Mouse (Mus musculus): ENCODE results near the gene Efna5.

Gene Efna5

DNA sequence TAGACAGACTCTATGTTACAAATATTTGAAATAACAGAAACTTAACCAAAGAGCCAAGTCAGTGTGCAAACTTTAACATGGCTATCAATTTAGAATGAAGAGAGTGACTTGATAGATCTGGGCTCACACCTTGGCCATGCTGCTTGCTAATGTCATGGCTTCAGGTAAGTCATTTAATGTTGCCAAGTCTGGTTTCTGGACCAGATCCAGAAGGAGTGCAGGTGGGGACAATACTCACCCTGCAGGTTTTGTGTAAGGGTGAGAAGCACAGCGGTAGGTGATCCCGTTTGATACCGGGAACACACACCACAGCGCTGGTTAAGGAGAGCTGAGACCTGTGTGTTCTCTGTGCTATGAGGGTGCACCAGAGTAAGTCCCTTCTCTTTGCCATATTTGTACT lies 135.8 kb downstream of the Efna5 start:
- DNase-seq: no peak

- DNase-seq: no peak
These were observed 136.9 kb downstream of the Efna5 start for GRCm38 (mm10) chr17:62744239-62744638.

- DNase-seq: no peak
These were observed 139.4 kb downstream of the Efna5 start for GRCm38 (mm10) chr17:62741702-62742101.

GRCm38 (mm10) chr17:62741020-62741419 lies 140.1 kb downstream of the Efna5 start:
- DNase-seq: no peak

DNA sequence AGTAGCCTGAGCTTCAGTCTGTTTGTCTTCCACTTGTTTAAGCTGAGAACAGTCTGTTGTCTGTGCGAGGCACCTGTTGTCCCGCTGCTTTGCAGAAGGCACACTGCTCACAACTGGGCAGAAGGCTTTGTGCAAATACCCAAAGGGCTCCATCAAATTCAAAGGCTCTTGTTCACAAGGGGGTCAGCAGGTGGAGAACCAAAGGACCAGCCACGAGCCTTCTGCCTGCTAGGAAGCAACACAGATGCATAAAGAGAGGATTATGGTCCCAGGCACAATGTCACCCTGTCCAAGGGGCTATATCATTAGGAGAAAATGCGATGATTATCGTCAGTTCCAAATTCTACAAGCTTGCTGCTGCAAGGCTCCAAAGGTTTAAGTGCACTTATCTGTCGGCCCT lies 141.1 kb downstream of the Efna5 start:
- DNase-seq: no peak

- DNase-seq: no peak
These were observed 143.7 kb downstream of the Efna5 start for GRCm38 (mm10) chr17:62737404-62737803.

GRCm38 (mm10) chr17:62735943-62736342 lies 145.2 kb downstream of the Efna5 start:
- no peak for DNase-seq

DNA sequence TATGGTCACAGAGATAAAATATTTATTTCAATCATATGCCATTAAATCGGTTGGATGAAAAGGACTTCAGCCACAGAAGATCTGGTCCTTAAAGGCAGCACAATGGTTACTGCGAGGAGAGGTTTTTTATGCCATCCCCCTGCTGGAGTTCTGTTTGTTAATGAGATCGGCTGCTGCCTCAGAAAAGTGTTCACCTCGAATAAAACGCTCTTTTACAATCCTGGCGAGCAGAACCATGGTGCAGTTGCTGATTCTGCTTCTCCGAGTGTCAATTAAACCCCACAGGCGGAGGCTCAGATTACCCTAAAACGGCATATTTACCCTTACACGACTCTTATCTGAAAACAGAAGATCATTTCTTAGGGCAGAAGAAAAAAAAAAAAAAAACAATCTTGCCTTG lies 146.2 kb downstream of the Efna5 start:
- no peak for DNase-seq

DNA sequence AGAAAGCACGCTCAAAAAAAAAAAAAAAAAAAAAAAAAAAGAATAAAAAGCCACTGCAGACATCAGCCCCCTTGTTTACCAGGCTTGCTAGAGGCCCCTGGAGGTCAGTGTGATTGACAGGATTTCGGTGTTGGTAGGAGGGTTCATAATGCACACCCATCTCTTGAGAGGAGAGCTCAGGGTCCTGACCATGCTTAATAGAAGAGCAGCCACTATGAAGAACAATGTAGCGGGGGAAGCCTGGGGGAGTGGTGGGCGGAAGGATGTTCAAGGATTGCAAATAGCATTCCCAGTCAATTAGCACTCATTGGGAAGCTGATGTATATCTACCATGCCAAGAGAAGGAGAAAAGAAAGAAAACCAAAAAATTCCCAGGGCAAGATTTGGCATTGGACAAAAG lies 147.1 kb downstream of the Efna5 start:
- no peak for DNase-seq

DNA sequence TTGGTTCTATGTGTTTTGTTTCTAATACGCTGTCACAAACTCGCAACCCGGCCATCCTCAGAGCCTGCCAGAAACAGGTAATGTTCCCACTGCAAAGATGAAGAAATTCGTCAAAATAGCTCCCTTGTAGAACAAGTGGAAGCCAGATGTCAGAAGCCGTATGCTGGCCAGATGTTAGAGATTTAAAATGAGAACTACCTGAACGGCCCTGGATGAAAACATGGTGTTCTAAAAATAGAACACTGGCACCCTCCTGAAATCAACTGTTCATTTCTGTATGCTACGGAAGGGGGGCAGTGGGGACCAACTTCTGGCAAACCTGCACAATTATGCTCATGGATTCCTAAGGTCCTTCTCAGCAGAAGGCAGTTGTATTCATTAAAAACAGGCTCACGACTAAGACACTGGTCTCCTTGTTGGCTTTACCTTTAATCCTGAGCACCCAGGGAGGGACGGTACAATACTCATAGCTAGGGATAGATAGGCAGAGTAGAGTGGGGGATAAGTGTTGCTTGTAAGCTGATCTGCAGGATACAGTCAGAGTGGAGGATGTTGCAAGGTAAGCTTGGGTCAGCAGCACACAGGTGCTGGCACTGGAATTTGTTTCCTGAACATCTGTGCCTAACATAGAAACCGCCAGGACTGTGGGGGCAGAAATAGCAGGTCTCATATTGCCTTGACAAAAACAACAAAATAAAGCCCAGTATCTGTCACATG lies 151.2 kb downstream of the Efna5 start:
- no peak for DNase-seq

- DNase-seq: no peak
These were observed 152.8 kb downstream of the Efna5 start for GRCm38 (mm10) chr17:62728142-62728917.

GRCm38 (mm10) chr17:62726102-62726501 lies 155.0 kb downstream of the Efna5 start:
- no peak for DNase-seq

- DNase-seq: no peak
These were observed 158.2 kb downstream of the Efna5 start for GRCm38 (mm10) chr17:62722962-62723361.

DNA sequence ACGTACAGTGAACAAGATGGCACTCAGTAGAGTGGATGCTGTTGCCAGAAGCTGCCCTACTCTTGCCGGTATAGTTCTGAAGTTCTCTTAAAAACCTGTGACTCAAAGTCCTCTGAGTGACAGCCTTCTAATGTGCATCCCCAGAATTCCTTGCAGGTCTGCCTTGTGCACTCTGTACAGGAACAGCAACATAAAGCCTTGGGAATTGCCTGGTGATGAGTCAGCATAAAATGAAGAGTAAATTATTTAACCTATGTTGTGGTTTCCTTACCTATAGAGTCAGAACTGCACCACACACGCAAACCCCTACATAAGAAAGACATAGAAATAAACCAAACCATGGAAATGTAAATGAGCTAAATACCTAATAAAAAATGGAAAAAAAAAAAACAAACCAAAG lies 159.5 kb downstream of the Efna5 start:
- no peak for DNase-seq

GRCm38 (mm10) chr17:62720740-62721450 lies 160.2 kb downstream of the Efna5 start:
- no peak for DNase-seq

- no peak for DNase-seq
These were observed 163.5 kb downstream of the Efna5 start for GRCm38 (mm10) chr17:62717426-62718131.

- DNase-seq: no peak
These were observed 167.7 kb downstream of the Efna5 start for GRCm38 (mm10) chr17:62713455-62713854.

DNA sequence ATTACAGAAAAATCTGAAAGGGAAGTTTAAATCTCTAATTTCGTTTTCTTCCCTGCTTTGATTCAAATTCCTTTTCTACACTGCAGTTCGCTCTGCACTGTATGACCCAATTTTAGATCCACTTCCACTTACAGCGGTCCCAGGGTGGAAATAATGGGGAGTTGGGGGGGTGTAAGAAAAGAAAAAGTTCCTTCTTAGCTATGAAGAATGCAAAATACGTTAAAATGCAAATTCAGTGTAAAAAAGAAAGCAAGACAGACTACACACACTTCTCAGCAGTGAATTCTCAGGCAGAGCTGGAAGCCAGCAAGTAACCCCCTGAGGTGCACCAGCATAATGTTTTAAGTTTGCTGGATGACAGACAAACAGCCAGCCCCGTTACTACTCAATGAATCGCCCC lies 174.7 kb downstream of the Efna5 start:
- DNase-seq: no peak

DNA sequence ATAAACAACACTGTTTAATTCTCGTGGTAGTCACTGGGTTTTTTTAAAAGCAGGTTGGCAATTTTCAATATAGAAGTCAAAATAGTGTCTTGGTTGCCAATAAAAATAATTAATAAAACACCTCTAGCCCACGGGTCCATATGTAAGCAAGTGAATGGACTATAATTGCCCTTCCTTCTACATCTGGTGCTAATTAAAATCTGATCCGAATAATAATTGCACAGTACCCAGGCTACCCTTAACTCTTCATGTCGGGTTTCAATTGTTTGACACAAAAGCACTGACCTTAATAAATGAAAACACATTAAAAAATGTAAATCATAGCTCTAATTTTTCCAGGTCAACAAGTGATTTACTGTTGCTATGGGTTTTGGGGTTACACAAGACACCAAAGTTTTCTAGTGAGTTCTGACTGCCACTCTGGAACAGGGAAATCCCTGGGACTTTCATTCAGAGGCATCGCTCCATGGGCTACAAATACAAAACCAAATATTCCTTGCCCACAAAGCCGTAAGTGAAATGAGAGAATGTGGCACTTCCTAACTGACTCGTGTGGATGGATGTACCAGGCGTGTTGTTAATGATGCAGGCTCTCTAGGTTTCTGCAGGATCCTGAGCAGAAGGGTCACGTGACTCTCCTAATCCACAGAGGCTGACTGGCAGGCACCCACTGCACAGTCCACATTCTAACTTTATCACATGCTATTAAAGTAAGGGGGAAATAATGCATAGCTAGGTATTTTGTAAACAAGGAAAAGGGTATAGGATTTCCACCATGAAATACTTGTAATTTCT lies 178.9 kb downstream of the Efna5 start:
- DNase-seq: no peak

- no peak for DNase-seq
These were observed 180.1 kb downstream of the Efna5 start for GRCm38 (mm10) chr17:62700791-62701602.

- DNase-seq: no peak
These were observed 186.1 kb downstream of the Efna5 start for GRCm38 (mm10) chr17:62694958-62695437.
